Mouse (Mus musculus): ENCODE data around the gene Lrig3. TPM values are rescaled to one million over a fixed set of nuclear protein-coding genes. Genes with fewer than 3 reads are reported as not detected.

Gene Lrig3
- 3.9 and 4.4 TPM in 2 replicates for polyA plus RNA-seq (2012; rRNA removed)

DNA sequence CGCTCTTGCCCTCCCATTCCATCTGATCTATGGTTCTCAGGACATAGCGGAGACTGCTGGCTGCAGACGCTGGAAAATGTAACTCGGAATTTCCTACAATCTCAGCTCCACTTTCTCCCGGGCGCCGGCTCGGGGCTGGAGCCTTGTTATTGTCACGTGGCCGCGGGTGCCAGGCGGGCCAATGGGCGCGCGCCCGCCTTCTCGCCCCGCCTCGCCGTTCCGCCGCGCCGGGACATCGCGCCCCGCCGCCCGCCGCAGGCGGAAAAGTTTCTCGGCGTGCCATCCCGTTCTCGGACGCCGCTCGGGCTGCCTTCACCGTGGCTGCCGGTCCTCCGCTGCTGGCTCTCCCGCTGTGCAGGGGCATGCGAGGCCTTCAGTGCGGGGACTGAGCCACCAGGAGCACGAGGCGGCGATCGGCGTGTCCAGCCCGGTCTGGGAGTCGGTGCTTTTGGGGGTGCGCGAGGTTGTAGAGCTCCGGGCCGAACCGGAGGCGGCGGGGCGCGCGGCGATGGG, at the start of gene Lrig3:
Lrig3 (plus strand) TSS at position 201 of the 513 bp plus-strand sequence.
- Histone ChIP-seq H3K27me3 (ENCODE audit: control insufficient read depth, insufficient read depth, low read length) (no peaks in the 10 kb centered on the region), H3K4me1 (ENCODE audit: control insufficient read depth, insufficient read depth, low read length) (no peaks in the 10 kb centered on the region), H3K4me3 (replicated peaks; ENCODE audit: insufficient read depth, low read depth, low read length) (peak within 1 kb of the TSS; percentile 84), H3K27ac (ENCODE audit: insufficient read depth, low read length) (no peak within 1 kb of the TSS)
- TF ChIP-seq POLR2A (IDR thresholded peaks at IDR 0.05; ENCODE audit: borderline replicate concordance, insufficient read depth, low read length): no peak
- TF ChIP-seq CTCF (IDR thresholded peaks at IDR 0.05; ENCODE audit: borderline replicate concordance, insufficient read depth, low read depth, low read length): no peak
- peak; percentile 65 to 68 for DNase-seq
- under 1% methylated on average over 62 of the region's 62 CpGs for WGBS

DNA sequence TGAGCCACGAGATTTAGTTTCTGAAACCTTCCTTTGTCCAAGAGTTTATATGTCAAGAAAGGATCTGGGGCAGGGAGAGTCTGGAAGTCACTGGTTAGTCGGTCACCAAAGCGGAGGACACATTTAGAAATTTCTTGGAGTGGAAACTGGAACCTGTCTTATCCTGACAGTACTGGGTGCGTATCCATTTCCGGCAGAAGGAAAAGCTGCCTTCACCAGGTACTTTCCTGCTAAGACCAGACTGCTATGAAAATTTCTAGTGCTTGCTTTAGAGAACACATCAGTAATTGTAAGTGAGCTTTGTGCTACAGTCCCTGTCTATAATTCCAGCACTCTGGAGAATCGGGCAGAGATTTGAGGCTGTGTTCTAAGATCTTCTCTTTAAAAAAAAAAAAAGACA, 49.2 kb upstream of the Lrig3 start:
- Histone ChIP-seq H3K27ac (ENCODE audit: insufficient read depth, low read length) (no peak overlapping the region), H3K4me3 (replicated peaks; ENCODE audit: insufficient read depth, low read depth, low read length) (no peak overlapping the region), H3K4me1 (ENCODE audit: control insufficient read depth, insufficient read depth, low read length) (no peaks in the 10 kb centered on the region), H3K27me3 (ENCODE audit: control insufficient read depth, insufficient read depth, low read length) (no peaks in the 10 kb centered on the region)
- TF ChIP-seq POLR2A (IDR thresholded peaks at IDR 0.05; ENCODE audit: borderline replicate concordance, insufficient read depth, low read length): no peak
- TF ChIP-seq CTCF (IDR thresholded peaks at IDR 0.05; ENCODE audit: borderline replicate concordance, insufficient read depth, low read depth, low read length): no peak
- no peak for DNase-seq
- WGBS: 51% methylated on average over 6 of the region's 6 CpGs

DNA sequence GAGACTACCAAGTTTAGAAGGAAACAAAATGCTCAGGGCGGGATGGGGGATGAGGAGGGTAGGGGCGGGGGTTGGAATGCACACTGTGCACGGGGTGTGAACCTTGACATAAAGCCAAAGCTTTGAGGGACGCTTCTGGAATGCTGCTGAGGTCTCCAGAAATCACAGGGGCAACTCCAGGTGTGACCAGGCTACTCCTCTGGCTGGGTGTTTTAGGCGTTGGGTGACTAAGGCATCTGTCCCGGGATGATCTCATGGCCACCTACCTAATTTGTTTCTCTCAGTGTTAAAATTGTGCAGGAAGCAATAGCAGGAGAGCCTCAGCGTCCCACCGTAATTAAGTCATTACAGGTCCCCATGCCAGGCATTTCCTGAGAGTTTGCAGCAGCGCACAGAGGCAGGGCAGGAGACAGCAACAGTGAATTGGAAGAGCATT, 48.5 kb upstream of the Lrig3 start:
- no peaks in the 10 kb centered on the region for H3K27me3 ChIP-seq (ENCODE audit: control insufficient read depth, insufficient read depth, low read length)
- no peak overlapping the region for H3K4me3 ChIP-seq (replicated peaks; ENCODE audit: insufficient read depth, low read depth, low read length)
- no peaks in the 10 kb centered on the region for H3K4me1 ChIP-seq (ENCODE audit: control insufficient read depth, insufficient read depth, low read length)
- DNase-seq: no peak
- no peak overlapping the region for H3K27ac ChIP-seq (ENCODE audit: insufficient read depth, low read length)
- 5% methylated on average over 9 of the region's 9 CpGs for WGBS
- TF ChIP-seq POLR2A (IDR thresholded peaks at IDR 0.05; ENCODE audit: borderline replicate concordance, insufficient read depth, low read length) (no peak), CTCF (IDR thresholded peaks at IDR 0.05; ENCODE audit: borderline replicate concordance, insufficient read depth, low read depth, low read length) (no peak)

DNA sequence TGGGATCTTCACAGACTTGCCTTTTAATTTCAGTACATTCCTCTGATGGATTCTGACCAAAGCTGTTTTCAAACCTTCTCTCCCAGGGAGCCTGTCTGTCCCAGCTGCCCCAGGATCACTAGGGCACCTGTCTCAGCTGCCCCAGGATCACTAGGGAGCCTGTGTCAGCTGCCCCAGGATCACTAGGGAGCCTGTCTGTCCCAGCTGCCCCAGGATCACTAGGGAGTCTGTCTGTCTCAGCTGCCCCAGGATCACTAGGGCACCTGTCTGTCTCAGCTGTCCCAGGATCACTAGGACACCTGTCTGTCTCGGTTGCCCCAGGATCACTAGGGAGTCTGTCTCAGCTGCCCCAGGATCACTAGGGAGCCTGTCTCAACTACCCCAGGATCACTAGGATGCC, 47.0 kb upstream of the Lrig3 start:
- no peak for DNase-seq
- H3K27me3 ChIP-seq (ENCODE audit: control insufficient read depth, insufficient read depth, low read length): no peaks in the 10 kb centered on the region
- no peak for TF ChIP-seq POLR2A (IDR thresholded peaks at IDR 0.05; ENCODE audit: borderline replicate concordance, insufficient read depth, low read length)
- TF ChIP-seq CTCF (IDR thresholded peaks at IDR 0.05; ENCODE audit: borderline replicate concordance, insufficient read depth, low read depth, low read length): no peak
- H3K4me3 ChIP-seq (replicated peaks; ENCODE audit: insufficient read depth, low read depth, low read length): no peak overlapping the region
- 64% methylated on average over 1 of the region's 1 CpGs for WGBS
- H3K27ac ChIP-seq (ENCODE audit: insufficient read depth, low read length): no peak overlapping the region
- H3K4me1 ChIP-seq (ENCODE audit: control insufficient read depth, insufficient read depth, low read length): no peaks in the 10 kb centered on the region

GRCm38 (mm10) chr10:125921654-125922446, 44.1 kb upstream of the Lrig3 start:
- 43% methylated on average over 6 of the region's 6 CpGs for WGBS
- no peak overlapping the region for H3K4me3 ChIP-seq (replicated peaks; ENCODE audit: insufficient read depth, low read depth, low read length)
- H3K27me3 ChIP-seq (ENCODE audit: control insufficient read depth, insufficient read depth, low read length): no peaks in the 10 kb centered on the region
- TF ChIP-seq POLR2A (IDR thresholded peaks at IDR 0.05; ENCODE audit: borderline replicate concordance, insufficient read depth, low read length): no peak
- no peak for TF ChIP-seq CTCF (IDR thresholded peaks at IDR 0.05; ENCODE audit: borderline replicate concordance, insufficient read depth, low read depth, low read length)
- H3K27ac ChIP-seq (ENCODE audit: insufficient read depth, low read length): no peak overlapping the region
- no peaks in the 10 kb centered on the region for H3K4me1 ChIP-seq (ENCODE audit: control insufficient read depth, insufficient read depth, low read length)
- DNase-seq: no peak

GRCm38 (mm10) chr10:125929961-125930360, 36.0 kb upstream of the Lrig3 start:
- no peaks in the 10 kb centered on the region for H3K27me3 ChIP-seq (ENCODE audit: control insufficient read depth, insufficient read depth, low read length)
- no peak for DNase-seq
- no peak overlapping the region for H3K4me3 ChIP-seq (replicated peaks; ENCODE audit: insufficient read depth, low read depth, low read length)
- no peak for TF ChIP-seq CTCF (IDR thresholded peaks at IDR 0.05; ENCODE audit: borderline replicate concordance, insufficient read depth, low read depth, low read length)
- no peak for TF ChIP-seq POLR2A (IDR thresholded peaks at IDR 0.05; ENCODE audit: borderline replicate concordance, insufficient read depth, low read length)
- H3K4me1 ChIP-seq (ENCODE audit: control insufficient read depth, insufficient read depth, low read length): no peaks in the 10 kb centered on the region
- 82% methylated on average over 3 of the region's 3 CpGs for WGBS
- no peak overlapping the region for H3K27ac ChIP-seq (ENCODE audit: insufficient read depth, low read length)

GRCm38 (mm10) chr10:125933388-125933787, 32.6 kb upstream of the Lrig3 start:
- TF ChIP-seq CTCF (IDR thresholded peaks at IDR 0.05; ENCODE audit: borderline replicate concordance, insufficient read depth, low read depth, low read length) (no peak), POLR2A (IDR thresholded peaks at IDR 0.05; ENCODE audit: borderline replicate concordance, insufficient read depth, low read length) (no peak)
- no peak overlapping the region for H3K4me3 ChIP-seq (replicated peaks; ENCODE audit: insufficient read depth, low read depth, low read length)
- H3K4me1 ChIP-seq (ENCODE audit: control insufficient read depth, insufficient read depth, low read length): no peaks in the 10 kb centered on the region
- DNase-seq: no peak
- H3K27ac ChIP-seq (ENCODE audit: insufficient read depth, low read length): no peak overlapping the region
- no peaks in the 10 kb centered on the region for H3K27me3 ChIP-seq (ENCODE audit: control insufficient read depth, insufficient read depth, low read length)
- WGBS: 90% methylated on average over 6 of the region's 6 CpGs

DNA sequence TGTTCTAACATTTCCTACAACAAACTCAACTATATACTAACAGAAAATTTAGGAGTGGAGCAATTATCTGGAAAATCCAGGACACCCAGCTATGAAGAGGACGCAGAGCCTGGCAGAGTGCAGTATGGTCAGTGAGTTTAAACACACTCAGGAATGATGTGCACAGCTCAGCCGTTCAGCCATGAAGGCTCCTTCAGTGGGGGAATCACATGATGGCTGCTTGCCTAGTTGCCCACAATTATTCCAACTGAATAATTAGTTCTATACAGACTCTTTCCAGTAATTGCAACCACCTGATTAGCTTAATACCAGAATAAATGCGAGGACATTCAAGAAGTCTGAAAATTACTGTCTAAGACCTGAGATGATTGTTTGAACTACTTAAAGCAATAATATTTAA, 31.9 kb upstream of the Lrig3 start:
- no peak overlapping the region for H3K4me3 ChIP-seq (replicated peaks; ENCODE audit: insufficient read depth, low read depth, low read length)
- TF ChIP-seq POLR2A (IDR thresholded peaks at IDR 0.05; ENCODE audit: borderline replicate concordance, insufficient read depth, low read length): no peak
- TF ChIP-seq CTCF (IDR thresholded peaks at IDR 0.05; ENCODE audit: borderline replicate concordance, insufficient read depth, low read depth, low read length): no peak
- no peak for DNase-seq
- H3K27ac ChIP-seq (ENCODE audit: insufficient read depth, low read length): no peak overlapping the region
- H3K4me1 ChIP-seq (ENCODE audit: control insufficient read depth, insufficient read depth, low read length): no peaks in the 10 kb centered on the region
- H3K27me3 ChIP-seq (ENCODE audit: control insufficient read depth, insufficient read depth, low read length): no peaks in the 10 kb centered on the region
- WGBS: 36% methylated on average over 3 of the region's 3 CpGs

Measured in cerebellum, adult 2 months (tissue).